Mouse (Mus musculus): ENCODE data around the gene Slc36a3. TPM values are rescaled to one million over a fixed set of nuclear protein-coding genes. Genes with fewer than 3 reads are reported as not detected.
"Not testable (repeated sequence)": the region's sequence is repeated elsewhere in the genome, so short reads cannot be mapped to it uniquely, and the experiment has no call there.

Slc36a3 gene
- polyA plus RNA-seq, 1 experiment: not detected

GRCm38 (mm10) chr11:55097463-55098188, 53.9 kb downstream of the Slc36a3 start, which contains the start of gene Gm2a:
TSS of gene Gm2a (plus strand) at chr11:55098115.
- Histone ChIP-seq H3K27ac (ENCODE audit: insufficient read depth, low read length) (peak within 1 kb of the TSS; percentile 74), H3K4me3 (ENCODE audit: low read depth, low read length) (peak within 1 kb of the TSS; percentile 83), H3K36me3 (ENCODE audit: control insufficient read depth, insufficient read depth, low read length, poor library complexity, severe bottlenecking) (no peaks in the 10 kb centered on the region), H3K27me3 (ENCODE audit: control insufficient read depth, insufficient read depth, low read length, poor library complexity, severe bottlenecking) (no peaks in the 10 kb centered on the region), H3K9ac (ENCODE audit: low read depth, poor library complexity, severe bottlenecking) (peak within 1 kb of the TSS; percentile 50), H3K9me3 (replicated peaks; ENCODE audit: control insufficient read depth, insufficient read depth, low read length, poor library complexity, severe bottlenecking) (no peaks in the 10 kb centered on the region), H3K4me1 (ENCODE audit: control insufficient read depth, insufficient read depth, low read length) (peaks cover 3% of the 10 kb centered on the region)
- TF ChIP-seq CTCF (IDR thresholded peaks at IDR 0.05; ENCODE audit: low read depth, low read length): no peak
- peak; percentile 98 for TF ChIP-seq POLR2A (IDR thresholded peaks at IDR 0.05; ENCODE audit: insufficient read depth, low read length)

DNA sequence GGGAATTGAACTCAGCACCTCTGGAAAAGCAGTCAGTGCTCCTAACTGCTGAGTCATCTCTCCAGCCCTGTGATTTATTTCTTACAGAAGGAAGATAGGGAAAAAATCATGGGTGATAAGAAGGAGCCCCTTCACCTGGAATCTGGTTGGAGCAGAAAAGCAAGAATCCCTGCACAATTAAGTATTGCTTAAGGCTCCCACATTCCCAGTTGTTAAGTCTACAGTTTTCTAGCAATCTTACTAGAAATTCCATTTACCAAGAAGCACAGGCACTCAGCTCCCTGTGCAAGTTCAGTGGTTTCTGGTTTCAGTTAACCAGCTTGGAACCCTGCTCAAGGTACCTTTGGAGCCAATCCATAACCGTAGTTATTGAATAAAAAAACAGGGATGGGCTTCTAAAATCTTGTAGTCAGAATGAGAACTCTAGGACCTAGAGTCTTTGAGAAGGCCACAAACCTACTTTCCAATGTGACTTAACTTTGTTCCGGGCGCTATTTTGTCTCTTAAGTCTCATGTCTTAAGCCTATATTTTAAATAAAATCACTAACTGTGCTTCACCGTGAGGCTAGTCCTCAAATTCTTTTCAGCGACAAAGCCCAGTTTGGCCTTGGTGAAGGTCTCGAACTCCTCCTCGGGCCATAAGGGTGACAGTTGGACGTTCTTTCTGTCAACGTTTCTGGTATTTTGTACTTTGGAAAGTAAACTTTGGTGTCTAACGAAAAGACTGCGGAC, 54.6 kb downstream of the Slc36a3 start:
- H3K27me3 ChIP-seq (ENCODE audit: control insufficient read depth, insufficient read depth, low read length, poor library complexity, severe bottlenecking): no peaks in the 10 kb centered on the region
- H3K27ac ChIP-seq (ENCODE audit: insufficient read depth, low read length): peak overlapping the region; percentile 74
- H3K4me3 ChIP-seq (ENCODE audit: low read depth, low read length): peak overlapping the region; percentile 55
- H3K4me1 ChIP-seq (ENCODE audit: control insufficient read depth, insufficient read depth, low read length): peaks cover 3% of the 10 kb centered on the region
- H3K9me3 ChIP-seq (replicated peaks; ENCODE audit: control insufficient read depth, insufficient read depth, low read length, poor library complexity, severe bottlenecking): no peaks in the 10 kb centered on the region
- peak overlapping the region; percentile 30 for H3K9ac ChIP-seq (ENCODE audit: low read depth, poor library complexity, severe bottlenecking)
- H3K36me3 ChIP-seq (ENCODE audit: control insufficient read depth, insufficient read depth, low read length, poor library complexity, severe bottlenecking): no peaks in the 10 kb centered on the region
- TF ChIP-seq CTCF (IDR thresholded peaks at IDR 0.05; ENCODE audit: low read depth, low read length): no peak
- TF ChIP-seq POLR2A (IDR thresholded peaks at IDR 0.05; ENCODE audit: insufficient read depth, low read length): no peak

GRCm38 (mm10) chr11:55096296-55096695, 55.2 kb downstream of the Slc36a3 start:
- H3K27me3 ChIP-seq (ENCODE audit: control insufficient read depth, insufficient read depth, low read length, poor library complexity, severe bottlenecking); H3K9me3 ChIP-seq (replicated peaks; ENCODE audit: control insufficient read depth, insufficient read depth, low read length, poor library complexity, severe bottlenecking); H3K4me1 ChIP-seq (ENCODE audit: control insufficient read depth, insufficient read depth, low read length); H3K4me3 ChIP-seq (ENCODE audit: low read depth, low read length); H3K36me3 ChIP-seq (ENCODE audit: control insufficient read depth, insufficient read depth, low read length, poor library complexity, severe bottlenecking): not testable (repeated sequence)
- Histone ChIP-seq H3K9ac (ENCODE audit: low read depth, poor library complexity, severe bottlenecking) (peak overlapping the region; percentile 30; the same call in 1 of the 2 replicates), H3K27ac (ENCODE audit: insufficient read depth, low read length) (peak overlapping the region; percentile 74)

GRCm38 (mm10) chr11:55093096-55093495, 58.4 kb downstream of the Slc36a3 start:
- H3K36me3 ChIP-seq (ENCODE audit: control insufficient read depth, insufficient read depth, low read length, poor library complexity, severe bottlenecking): no peaks in the 10 kb centered on the region
- no peak overlapping the region for H3K4me3 ChIP-seq (ENCODE audit: low read depth, low read length)
- no peaks in the 10 kb centered on the region for H3K4me1 ChIP-seq (ENCODE audit: control insufficient read depth, insufficient read depth, low read length)
- no peaks in the 10 kb centered on the region for H3K27me3 ChIP-seq (ENCODE audit: control insufficient read depth, insufficient read depth, low read length, poor library complexity, severe bottlenecking)
- H3K9ac ChIP-seq (ENCODE audit: low read depth, poor library complexity, severe bottlenecking): no peak overlapping the region
- TF ChIP-seq CTCF (IDR thresholded peaks at IDR 0.05; ENCODE audit: low read depth, low read length) (no peak), EP300 (IDR thresholded peaks at IDR 0.05; ENCODE audit: insufficient read depth, low read depth, low read length) (no peak)
- no peaks in the 10 kb centered on the region for H3K9me3 ChIP-seq (replicated peaks; ENCODE audit: control insufficient read depth, insufficient read depth, low read length, poor library complexity, severe bottlenecking)
- no peak overlapping the region for H3K27ac ChIP-seq (ENCODE audit: insufficient read depth, low read length)

- Histone ChIP-seq H3K4me1 (ENCODE audit: control insufficient read depth, insufficient read depth, low read length) (peaks cover 2% of the 10 kb centered on the region), H3K4me3 (ENCODE audit: low read depth, low read length) (no peak overlapping the region), H3K27me3 (ENCODE audit: control insufficient read depth, insufficient read depth, low read length, poor library complexity, severe bottlenecking) (no peaks in the 10 kb centered on the region), H3K36me3 (ENCODE audit: control insufficient read depth, insufficient read depth, low read length, poor library complexity, severe bottlenecking) (no peaks in the 10 kb centered on the region), H3K9me3 (replicated peaks; ENCODE audit: control insufficient read depth, insufficient read depth, low read length, poor library complexity, severe bottlenecking) (no peaks in the 10 kb centered on the region), H3K27ac (ENCODE audit: insufficient read depth, low read length) (no peak overlapping the region), H3K9ac (ENCODE audit: low read depth, poor library complexity, severe bottlenecking) (no peak overlapping the region)
- TF ChIP-seq CTCF (IDR thresholded peaks at IDR 0.05; ENCODE audit: low read depth, low read length) (no peak), EP300 (IDR thresholded peaks at IDR 0.05; ENCODE audit: insufficient read depth, low read depth, low read length) (no peak), POLR2A (IDR thresholded peaks at IDR 0.05; ENCODE audit: insufficient read depth, low read length) (no peak)
Measured at GRCm38 (mm10) chr11:55089892-55090291, 61.6 kb downstream of the Slc36a3 start.

DNA sequence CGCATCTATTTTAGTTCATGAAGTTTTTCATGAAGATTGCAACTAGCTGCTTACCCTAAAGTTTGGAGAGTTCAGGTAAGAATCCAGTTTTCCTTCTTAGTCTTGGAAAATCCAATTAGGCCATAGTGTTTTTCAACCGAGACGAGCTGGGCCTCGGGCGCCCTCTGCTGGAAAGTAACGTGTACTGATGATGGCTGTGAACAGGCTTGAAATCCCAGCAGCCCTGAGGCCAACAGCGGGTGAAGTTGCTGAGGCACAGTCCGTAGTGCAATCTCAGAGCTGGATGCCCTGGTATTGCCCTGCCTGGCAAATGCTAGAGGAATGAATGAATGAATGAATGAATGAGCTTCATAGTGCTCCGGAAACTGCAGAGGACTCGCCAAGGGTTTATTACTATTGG, 64.5 kb downstream of the Slc36a3 start:
- TF ChIP-seq POLR2A (IDR thresholded peaks at IDR 0.05; ENCODE audit: insufficient read depth, low read length): no peak
- no peak for TF ChIP-seq EP300 (IDR thresholded peaks at IDR 0.05; ENCODE audit: insufficient read depth, low read depth, low read length)
- TF ChIP-seq CTCF (IDR thresholded peaks at IDR 0.05; ENCODE audit: low read depth, low read length): peak; percentile 77
- Histone ChIP-seq H3K4me1 (ENCODE audit: control insufficient read depth, insufficient read depth, low read length) (peaks cover 2% of the 10 kb centered on the region), H3K9me3 (replicated peaks; ENCODE audit: control insufficient read depth, insufficient read depth, low read length, poor library complexity, severe bottlenecking) (no peaks in the 10 kb centered on the region), H3K36me3 (ENCODE audit: control insufficient read depth, insufficient read depth, low read length, poor library complexity, severe bottlenecking) (no peaks in the 10 kb centered on the region), H3K27me3 (ENCODE audit: control insufficient read depth, insufficient read depth, low read length, poor library complexity, severe bottlenecking) (no peaks in the 10 kb centered on the region), H3K9ac (ENCODE audit: low read depth, poor library complexity, severe bottlenecking) (no peak overlapping the region), H3K27ac (ENCODE audit: insufficient read depth, low read length) (no peak overlapping the region), H3K4me3 (ENCODE audit: low read depth, low read length) (peak overlapping the region; percentile 29; the same call in 1 of the 2 replicates)

Measured in ES-Bruce4 (cell line).